Mouse (Mus musculus) cerebral cortex, adult 2 months (tissue): ENCODE data around the gene Arhgef19.

Experiments used
- WGBS: fragments of 180-500 bp; shearing (Covaris S2); methylation state at CpG from one replicate; pipeline ENCODE4 v1.1.7; 2018; 5-methylcytosine and 5-hydroxymethylcytosine counted together

Arhgef19 gene

DNA sequence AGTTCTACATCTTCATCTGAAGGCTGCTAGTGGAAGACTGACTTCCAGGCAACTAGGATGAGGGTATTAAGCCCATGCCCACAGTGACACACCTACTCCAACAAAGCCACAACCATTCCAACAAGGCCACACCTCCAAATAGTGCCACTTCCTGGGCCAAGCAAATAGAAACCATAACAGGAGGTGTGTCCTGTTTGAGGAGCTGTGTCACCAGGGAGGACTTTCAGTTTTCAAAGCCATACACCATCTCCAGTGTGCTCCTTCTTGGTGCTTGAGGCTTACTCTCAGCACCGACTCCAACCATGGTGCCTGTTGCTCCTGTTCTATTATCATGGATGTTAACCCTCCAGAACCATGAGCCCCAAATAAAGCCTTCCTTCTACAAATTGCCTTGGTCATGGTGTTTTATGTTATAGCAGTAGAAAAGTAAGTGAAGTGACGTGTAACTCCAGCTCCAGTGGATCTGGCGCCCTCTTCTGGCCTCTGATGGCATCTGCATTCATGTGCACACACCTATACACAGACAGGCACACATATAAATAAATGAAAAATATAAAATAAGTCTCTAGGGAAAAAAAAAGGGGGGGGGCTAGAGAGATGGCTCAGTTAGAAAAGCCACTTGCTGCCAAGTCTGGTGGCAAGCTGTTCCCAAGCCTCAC is 26.8 kb downstream of the Arhgef19 start:
- 91% methylated on average over 3 of the region's 3 CpGs for WGBS

DNA sequence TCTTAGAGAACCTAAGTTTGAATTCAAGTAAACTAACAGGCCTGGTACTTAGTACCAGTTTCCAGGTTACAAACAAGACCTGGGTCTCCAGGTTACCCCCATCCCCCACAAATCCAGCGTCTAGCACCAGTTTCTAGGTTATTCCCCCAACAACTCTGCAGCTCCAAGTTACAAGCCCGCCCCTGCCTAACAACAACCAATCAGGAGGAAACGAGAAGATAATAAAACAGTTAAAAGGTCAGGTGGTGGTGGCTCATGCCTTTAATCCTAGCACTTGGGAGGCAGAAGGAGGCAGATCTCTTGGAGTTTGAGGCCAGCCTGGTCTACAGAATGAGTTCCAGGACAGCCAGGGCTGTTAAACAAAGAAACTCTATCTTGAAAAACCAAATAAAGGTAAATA is 28.0 kb downstream of the Arhgef19 start:
- WGBS, result 87% methylated on average over 3 of the region's 3 CpGs

DNA sequence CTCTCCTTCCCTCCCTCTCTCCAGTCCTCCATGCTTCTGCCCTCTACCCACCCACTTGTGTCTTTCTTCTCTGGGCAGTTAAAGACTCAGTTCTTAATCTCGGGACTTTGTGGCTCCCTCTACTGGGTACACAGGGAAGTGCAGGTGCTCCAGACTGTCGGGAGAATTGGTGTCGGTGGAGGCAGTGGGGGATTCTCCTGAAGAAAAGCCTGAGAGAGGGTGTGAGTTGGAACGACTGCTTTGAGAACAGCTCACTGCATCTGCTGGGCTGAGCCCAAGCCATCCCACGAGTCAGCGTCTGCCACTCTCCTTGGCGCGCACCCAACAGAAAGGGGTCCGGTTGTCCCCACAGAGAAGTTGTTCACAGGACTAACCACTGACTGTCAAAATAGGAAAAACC is 28.5 kb downstream of the Arhgef19 start:
- WGBS, result 25% methylated on average over 9 of the region's 9 CpGs

DNA sequence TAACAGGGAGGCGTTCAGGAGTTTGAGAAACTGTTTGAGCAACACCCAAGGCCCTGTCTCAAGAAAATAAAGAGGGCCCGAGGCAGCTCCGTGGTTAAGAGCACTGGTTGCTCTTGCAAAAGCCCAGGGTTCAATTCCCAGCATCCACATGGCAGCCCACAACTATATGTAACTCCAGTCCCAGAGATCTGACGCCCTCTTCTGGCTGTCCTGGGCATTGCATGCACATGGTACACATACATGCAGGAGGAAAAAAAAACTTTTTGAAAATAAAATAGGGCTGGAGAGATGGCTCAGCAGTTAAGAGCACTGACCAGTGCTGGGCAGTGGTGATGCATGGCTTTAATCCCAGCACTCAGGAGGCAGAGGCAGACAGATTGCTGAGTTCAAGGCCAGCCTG is 29.1 kb downstream of the Arhgef19 start:
- WGBS, result 65% methylated on average over 4 of the region's 4 CpGs

DNA sequence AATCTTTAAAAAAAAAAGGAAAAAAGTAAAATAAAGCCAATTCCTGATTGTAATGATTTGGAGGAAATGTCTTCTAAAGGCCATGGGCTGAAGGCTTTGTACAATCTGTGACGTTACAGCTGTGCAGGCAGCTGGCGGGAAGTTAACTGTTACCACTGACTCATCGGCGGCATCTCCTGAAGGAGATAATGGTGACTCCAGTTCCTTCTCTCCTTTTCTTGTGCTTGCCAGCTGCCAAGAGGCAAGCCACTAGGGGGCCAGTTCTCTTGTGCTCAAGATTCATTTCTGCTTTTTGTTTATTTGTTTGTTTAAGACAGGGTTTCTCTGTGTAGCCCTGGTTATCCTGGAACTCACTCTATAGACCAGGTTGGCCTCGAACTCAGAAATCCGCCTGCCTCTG is 29.8 kb downstream of the Arhgef19 start:
- WGBS, result 76% methylated on average over 6 of the region's 6 CpGs

DNA sequence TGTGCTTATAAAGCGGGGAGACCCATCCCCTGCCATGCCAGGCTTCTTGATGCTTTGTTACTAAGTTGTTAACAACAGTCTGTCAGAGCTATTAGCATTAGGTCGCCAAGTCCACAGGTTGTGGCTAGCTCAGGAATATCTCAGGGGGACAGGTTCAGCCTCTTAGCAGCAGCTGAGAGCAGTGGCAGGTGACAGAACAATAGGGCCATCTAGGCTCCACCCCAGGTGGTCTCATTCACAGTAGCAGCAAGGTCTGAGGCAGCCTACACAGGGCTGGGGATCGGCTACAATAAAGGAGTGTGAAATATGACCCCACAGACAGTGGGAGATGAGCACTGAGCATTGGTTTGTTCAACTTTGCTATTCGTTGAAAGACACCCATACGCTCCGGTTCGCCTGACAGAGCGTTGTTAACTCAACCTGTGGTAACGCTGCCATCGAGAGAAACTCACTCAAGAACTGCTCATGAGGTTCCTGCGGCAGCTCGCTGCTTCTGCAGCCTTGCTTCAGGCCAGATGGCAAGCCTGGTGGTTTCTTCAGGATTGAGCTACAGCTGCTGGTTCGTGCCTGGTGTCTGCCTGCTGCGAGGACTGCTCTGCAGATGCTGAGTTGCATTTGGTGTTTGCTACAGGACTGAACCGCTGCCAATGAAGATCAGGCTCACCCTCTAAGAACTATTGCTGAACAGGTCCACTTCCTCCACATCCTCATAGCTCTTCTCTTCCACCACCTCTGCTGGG is 31.1 kb downstream of the Arhgef19 start:
- 72% methylated on average over 15 of the region's 15 CpGs for WGBS

DNA sequence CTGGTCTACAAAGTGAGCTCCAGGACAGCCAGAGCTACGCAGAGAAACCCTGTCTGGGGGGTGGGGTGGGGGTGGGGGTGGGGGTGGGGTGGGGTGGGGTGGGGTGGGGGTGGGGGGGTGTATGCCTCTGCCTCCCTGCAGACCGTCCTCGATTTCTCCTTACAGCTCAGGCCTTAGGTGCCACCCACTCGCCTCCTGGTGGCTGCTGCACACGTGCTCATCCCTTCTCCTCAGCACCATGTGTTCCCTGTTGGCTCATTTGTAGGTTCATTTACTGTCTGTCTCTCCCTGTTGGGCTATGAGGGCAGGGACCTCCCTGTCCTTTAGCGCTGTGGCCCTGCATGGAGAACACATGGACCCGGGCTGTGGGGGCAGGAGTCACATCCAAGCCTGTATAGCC is 31.9 kb downstream of the Arhgef19 start:
- WGBS, result 60% methylated on average over 7 of the region's 7 CpGs

DNA sequence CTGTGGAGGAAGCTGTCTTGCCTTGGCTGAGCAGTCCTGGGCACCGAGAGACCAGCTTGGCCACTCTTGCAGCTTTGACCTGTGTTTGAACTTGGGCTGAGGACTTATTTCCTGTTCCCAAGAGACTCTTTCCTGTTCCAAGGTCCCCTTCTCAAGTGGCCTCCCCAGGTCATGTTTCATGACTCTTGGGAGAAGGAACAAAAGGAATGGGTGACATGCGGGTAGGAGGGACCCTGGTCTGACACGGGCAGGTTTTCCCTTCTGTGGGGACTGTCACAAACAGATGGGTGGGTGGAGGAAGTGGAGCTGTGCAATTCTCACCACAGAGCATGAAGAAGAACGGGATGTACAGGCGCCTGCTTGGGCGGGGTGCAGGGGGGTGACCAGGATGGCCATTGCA is 32.4 kb downstream of the Arhgef19 start:
- WGBS, result 73% methylated on average over 6 of the region's 6 CpGs

DNA sequence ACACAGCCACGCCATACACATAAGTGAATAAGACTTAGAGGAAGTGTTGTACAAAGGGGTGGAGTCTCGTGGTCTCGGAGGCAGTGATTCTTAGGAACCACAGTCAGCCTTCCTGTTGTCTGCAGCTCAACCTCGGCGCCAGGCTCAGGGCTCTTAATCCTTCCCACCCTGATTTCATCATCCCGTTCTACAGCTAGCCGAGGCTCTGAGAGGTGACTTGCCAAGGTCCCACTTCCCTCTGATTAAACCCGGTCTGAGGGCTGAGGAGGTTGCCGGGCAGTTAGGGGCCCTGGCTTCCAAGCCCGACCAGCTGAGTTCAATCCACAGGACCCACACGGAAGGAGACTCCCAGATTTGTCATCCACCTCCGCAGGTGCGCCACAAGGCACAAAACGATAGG is 33.6 kb downstream of the Arhgef19 start:
- 25% methylated on average over 14 of the region's 14 CpGs for WGBS

DNA sequence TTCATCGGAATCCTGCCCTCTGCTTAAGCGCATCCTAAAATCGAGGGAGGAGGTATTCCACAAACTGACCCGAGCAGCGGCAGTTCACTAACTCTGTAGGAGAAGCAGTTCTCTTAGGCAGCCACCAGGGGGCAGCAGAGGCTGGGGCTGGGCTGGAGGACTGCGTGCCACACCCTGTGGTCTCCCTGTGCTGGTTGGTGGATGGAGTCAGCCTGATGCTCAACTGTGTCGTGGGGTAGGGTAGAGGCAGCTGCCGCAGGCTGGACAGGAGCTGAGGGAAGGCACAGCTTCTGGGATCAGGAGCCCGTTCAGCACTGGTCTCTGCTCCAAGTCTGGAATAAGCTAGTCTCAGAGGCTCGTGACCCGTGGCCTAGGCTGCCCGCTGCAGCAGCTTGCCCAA is 34.0 kb downstream of the Arhgef19 start:
- WGBS, result 18% methylated on average over 12 of the region's 12 CpGs

DNA sequence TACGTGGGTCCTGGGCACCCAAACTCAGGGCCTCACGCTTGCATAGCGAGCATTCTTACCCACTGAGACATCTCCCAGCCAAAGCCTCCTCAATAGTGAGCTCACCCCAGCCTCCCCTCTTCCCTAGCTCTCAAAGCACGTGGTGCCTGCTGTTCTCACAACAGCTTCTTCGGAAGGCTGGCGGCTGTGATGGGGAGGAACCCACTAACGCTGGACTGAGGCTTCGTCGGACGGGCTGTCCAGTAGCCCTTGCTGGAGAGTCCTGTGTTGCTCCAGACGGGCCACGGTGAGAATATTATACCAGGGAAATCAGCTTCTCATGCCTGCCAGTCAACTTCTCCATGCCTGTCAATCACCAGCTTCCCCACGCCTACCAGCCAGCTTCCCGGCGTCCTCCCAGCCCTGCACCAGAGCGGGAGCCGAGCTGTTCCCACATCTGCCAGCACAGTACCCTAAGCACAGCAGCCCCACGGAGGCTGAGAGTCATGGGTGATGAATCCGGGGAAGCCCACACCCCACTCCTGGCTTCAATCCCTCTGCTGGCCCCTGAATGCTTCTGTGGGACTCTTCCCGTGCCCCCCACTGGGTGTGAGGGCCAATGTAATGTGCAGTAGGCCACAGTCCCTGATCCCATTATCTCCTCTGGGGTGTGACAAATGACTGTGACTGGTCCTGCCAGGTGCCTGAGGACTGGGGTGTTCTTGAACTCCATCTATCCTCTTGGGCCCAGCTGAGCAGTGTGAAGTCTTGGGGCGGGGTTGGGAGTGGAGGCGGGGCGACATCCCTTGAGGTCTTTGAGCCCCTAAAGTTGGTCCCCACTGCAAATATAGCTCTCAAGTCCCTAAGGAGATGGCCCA is 35.4 kb downstream of the Arhgef19 start:
- 59% methylated on average over 23 of the region's 23 CpGs for WGBS

DNA sequence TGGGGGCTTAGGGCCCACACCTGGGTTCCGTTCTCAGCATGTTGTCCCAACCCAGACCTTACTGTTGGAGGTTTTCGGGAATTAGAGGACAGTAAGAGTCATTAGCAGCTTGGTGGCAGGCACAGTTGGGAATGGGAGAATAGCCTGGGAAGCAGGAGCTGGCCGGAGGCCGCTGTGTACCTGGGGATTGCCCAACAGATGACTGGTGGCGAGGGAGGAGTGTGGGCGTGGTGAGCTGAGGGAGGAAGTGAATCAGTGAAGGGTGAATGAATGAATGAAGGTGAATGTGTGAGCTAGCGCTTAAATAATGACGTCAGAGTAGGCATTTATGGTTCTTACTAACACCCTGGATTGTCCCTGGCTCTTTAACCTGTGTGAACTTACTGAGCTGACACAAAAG is 37.9 kb downstream of the Arhgef19 start:
- 90% methylated on average over 8 of the region's 8 CpGs for WGBS

DNA sequence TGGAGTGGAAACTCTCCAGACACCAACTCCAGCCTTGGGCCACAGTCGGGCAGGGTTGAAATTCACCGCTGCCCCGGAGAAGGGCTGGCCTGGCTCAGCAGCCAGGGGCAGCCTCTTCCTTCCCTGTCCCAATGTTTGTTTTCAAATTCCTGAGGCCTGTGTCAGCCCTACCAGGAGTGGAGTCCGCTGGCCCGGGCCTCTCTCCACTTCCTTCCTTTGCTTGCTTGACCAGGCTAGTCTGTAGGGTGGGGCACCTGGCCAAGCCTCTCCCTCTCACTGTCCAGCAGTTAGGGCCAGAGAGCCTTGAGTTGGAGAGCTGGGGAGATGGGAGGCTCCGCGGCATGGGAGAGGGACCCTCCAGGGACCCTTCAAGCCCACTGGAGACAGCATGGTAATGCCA is 38.9 kb downstream of the Arhgef19 start:
- 66% methylated on average over 7 of the region's 7 CpGs for WGBS

DNA sequence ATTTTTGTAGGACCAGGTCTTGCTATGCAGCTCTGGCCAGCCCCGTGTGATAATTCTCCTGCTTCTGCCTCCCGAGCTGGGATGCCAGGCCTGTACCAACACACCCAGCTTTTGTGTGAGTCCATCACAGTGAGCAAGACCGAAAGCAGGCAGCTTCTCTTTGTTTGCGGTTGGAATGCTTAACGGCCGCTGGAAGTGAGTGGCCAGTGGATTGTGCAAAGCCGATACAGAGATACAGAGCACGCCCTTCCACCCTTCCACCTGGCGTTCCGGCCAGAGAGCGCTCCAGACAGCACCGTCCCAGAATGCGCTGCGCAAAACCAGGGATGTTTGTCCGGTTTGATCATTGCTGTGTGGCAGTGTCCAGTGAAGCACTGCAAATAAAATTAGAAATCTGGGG is 40.0 kb downstream of the Arhgef19 start:
- WGBS, result 78% methylated on average over 15 of the region's 15 CpGs

DNA sequence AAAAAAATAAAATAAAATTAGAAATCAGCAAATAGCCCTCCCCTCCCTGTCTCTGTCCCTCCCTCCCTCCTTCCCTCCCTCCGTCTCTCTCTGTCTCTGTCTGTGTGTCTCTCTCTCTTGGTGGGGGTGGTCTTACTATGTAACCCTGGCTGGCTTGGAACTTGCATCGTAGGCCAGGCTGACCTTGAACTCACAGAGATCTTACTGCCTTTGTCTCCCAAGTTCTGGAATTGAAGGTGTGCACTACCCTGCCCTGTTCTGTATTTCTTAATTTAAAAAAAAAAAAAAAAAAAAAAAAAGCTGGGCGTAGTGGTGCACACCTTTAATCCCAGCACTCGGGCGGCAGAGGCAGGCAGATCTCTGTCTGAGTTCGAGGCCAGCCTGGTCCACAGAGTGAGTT is 40.5 kb downstream of the Arhgef19 start:
- 89% methylated on average over 6 of the region's 6 CpGs for WGBS

DNA sequence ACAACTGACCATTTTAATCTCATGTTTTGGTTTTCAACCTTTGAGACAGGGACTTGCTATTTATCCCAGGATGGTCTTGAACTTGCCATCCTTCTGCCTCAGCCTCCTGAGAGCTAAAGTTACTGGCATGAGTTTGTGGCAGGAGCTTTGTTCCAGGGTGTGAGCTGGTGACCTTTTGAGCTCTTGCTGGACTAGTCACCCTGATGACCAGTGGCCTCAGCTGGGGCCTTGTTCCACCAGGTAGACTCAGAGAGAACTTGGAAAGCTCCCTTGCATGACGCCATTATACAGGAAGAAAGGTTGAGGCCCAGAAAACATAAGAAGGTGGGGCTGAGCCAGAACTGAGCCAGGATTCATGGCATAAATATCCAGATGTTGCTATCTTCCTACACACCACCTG is 41.2 kb downstream of the Arhgef19 start:
- whole genome bisulfite sequencing, result 90% methylated on average over 1 of the region's 1 CpGs

DNA sequence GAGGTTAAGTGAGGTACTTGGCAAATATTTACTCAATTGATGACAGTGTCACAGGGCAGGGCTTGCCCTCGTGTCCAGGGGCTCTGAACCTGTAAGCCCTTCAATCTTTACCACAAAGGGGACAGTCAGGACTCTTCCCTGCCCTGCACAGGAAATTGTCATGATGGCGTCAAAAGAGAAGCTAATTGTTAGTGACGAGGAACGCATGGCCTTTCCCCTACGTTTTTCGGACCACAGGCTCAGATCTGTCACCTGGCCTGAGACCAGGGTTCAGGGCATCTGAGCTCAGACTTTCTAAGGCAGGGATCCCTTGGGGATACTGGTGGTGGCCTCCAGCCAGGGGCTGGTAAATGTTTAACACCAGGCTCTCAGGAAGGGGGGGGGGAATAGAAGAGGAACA is 41.9 kb downstream of the Arhgef19 start:
- 66% methylated on average over 6 of the region's 6 CpGs for WGBS

DNA sequence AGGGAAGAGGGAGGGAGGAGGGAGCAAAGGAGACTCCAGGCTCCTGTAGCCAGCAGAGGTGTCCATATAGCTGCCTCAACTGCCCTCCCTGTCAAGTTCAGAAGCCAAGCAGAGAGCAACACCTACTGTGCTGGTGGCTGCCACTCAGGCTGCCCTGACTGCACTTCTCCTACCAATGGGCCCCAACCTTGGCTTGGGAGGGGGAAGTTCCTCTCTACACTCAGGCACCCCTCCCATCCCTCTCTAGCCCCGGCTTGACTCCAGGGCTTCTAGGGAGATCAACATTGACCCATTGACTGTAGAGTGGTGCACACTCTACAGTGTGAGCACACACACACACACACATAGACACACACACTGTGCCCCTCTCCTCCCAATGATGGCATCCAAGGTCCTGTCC is 42.3 kb downstream of the Arhgef19 start:
- WGBS, result 41% methylated on average over 1 of the region's 1 CpGs

DNA sequence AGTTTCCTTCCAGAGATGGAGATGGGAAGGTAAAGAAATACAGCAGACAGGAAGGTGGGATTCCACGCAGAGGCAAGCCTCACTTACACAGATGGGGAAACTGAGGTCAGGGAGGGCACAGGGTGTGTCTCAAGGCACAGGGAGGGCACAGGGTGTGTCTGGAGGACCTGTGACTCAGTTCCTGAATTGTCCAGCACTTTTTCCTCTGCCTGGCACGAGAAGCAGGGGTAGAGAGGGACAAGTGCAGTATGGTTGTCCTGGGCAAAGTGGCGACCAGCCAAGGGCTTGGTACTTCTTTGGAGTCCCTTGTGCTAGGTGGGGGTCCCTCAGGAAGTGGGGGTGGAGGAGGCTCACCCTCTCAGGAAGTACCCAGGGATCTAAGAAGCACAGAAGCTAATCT is 42.8 kb downstream of the Arhgef19 start:
- WGBS, result 72% methylated on average over 3 of the region's 3 CpGs

DNA sequence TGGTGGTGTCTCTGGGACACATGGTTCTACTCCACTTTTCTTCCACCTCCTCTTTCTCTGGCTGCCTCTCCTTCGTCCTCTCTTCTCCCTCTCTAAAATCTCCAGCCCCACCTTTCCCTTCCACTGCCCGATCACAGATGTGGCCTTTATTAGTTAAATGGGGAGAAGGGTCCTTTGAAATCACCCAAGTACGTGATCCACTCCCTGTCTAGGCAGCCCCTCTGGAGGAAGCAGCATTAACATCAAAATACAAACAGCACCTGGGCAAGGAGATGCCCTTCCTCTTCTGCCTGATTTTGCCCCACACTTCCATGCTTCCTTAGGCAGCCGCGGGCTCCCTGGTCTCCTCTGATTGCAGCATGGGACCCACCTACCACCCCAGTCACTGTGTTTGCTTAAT is 43.3 kb downstream of the Arhgef19 start:
- WGBS, result 77% methylated on average over 5 of the region's 5 CpGs

DNA sequence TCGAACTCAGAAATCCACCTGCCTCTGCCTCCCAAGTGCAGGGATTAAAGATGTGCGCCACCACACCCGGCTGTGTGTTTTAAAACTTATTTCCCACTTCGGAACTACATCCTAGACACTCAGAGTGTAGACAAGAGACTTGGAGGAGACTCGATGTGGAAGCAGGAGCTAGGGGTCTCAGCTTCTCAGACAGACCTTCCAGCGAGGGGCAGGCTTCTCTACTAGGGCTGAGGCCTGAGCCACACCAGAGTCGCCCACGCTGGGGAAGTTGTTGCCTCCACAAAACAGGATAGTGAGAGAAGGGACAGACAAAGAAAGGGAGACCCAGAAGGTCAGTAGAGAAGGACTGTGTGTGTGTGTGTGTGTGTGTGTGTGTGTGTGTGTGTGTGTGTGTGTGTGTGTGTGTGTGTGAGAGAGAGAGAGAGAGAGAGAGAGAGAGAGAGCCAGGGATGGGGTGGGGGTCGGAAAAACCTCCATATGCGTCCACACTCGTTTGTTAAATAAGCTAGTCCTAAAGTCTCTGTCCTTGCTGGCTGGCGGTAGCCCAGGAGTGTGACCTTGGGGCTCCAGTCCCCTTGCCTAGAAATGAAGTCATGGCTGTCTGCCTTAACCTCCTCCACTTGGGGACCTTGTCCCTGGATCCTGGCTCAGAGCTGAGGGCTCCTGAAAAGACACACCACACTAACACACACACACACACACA is 44.0 kb downstream of the Arhgef19 start:
- WGBS, result 80% methylated on average over 12 of the region's 12 CpGs

DNA sequence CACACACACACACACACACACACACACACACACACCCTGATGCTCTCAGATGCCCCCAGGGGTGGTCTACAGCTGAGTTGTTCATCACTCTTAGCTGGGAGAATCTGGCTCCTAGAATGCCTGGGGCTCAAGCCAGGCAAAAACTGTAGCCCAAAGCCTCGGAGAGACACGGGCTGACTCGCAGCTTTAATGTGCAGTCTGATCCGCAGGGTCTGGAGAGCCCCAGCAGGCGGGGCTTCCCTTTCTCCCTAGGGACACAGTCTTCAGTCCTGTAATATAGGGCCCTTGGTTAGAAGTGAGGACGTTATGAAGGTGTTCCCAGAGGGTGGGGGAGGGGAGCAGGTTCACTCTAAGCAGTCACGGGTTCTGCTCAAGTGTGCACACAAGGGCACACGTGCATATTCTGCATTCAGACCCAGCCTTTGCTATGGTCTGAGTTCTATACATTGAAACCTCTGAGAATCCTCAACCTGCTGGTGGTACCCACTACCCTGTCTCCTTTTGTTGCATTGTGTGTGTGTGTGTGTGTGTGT is 44.6 kb downstream of the Arhgef19 start:
- WGBS, result 51% methylated on average over 8 of the region's 8 CpGs
